Mouse (Mus musculus): Measurements from ENCODE around the gene Chst5. TPM values are rescaled to one million over a fixed set of nuclear protein-coding genes. Genes with fewer than 3 reads are reported as not detected.

Chst5 gene
- total RNA-seq, 1 experiment = 4.0 TPM

DNA sequence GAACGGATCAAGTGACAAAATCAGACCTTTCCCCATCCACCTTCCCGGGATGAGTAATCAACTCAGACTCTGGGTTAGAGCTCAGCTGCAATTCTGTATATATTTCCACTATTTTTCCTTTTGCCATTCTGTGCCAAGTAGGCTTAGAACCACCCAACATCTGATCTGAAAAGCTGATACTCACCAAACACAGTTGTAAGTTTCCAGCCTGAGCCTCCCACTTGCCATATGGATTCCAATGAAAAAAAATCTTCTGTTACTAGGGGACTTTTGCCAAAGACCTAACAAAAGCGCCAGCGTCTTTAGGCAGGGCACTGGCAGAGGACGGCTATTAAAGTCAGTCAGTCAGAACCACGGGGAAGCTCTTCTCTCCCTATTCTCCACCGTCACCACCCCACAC, 1.3 kb upstream of the Chst5 start:
- Histone ChIP-seq H3K27ac (ENCODE audit: insufficient read depth, low read depth, low read length, poor library complexity, severe bottlenecking) (no peak overlapping the region), H3K4me1 (ENCODE audit: control insufficient read depth in 2 of 2, insufficient read depth in 2 of 2, low read length in 2 of 2, poor library complexity in 1 of 2) (peaks cover 3 to 7% of the 10 kb centered on the region in 2 experiments; a peak in 3 of 4 replicates), H3K9ac (ENCODE audit: insufficient read depth, low read depth, low read length, poor library complexity, severe bottlenecking) (no peak overlapping the region), H3K4me3 (ENCODE audit: insufficient read depth in 1 of 2, low read depth in 1 of 2, low read length in 2 of 2, poor library complexity in 1 of 2, severe bottlenecking in 1 of 2) (no peak overlapping the region), H3K9me3 (ENCODE audit: control insufficient read depth, insufficient read depth, low read depth, low read length) (no peaks in the 10 kb centered on the region), H3K36me3 (ENCODE audit: control insufficient read depth, insufficient read depth, low read length, poor library complexity, severe bottlenecking) (peaks cover 3% of the 10 kb centered on the region; the same call in 1 of the 2 replicates)
- no peak for TF ChIP-seq CHD2 (IDR thresholded peaks at IDR 0.05; ENCODE audit: low read depth, low read length)
- no peak for TF ChIP-seq ZNF384 (IDR thresholded peaks at IDR 0.05; ENCODE audit: low read depth, low read length)
- TF ChIP-seq HCFC1 (IDR thresholded peaks at IDR 0.05; ENCODE audit: borderline replicate concordance, insufficient read depth, low read length) = no peak
- TF ChIP-seq MAFK (IDR thresholded peaks at IDR 0.05; ENCODE audit: insufficient read depth, low read depth, low read length) = no peak
- no peak for TF ChIP-seq ZC3H11A (IDR thresholded peaks at IDR 0.05; ENCODE audit: borderline replicate concordance, low read depth, low read length)
- no peak for DNase-seq (ENCODE audit: low read depth, low spot score)
- in situ Hi-C loops (cut with MboI; ENCODE audit: low sequenced_read_pairs in 2 of 2, unreplicated experiment in 2 of 2) = no loop called here

DNA sequence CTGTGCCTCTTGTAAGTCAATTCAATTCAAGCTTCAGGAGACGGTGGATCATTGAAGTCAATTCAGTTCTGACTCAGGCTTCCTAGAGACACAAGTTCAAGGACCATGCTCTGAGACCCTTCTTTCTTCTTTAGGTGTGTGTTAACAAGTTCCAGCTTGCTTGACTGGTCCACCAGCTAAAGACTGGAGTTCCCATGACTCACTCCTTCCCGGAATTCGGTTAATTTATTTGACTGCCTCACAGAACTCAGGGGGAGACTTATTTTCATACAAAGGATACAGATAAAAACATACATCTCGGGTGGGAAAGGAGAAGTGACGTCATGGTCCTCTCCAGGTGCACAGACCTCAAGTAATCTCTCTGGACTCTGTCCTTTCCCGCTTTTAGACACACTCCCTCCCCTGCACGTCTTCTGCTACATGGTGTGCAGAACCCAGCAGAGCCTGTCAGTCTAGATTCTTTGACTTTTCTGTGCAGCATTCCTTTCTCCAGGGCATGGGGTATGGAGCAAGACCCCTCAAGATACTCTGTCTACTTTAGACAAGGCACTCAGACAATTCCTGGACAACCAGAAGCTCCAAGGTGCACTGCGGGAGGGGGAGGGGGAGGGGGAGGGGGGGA, 4.6 kb downstream of the Chst5 start:
- Histone ChIP-seq H3K9me3 (ENCODE audit: control insufficient read depth, insufficient read depth, low read depth, low read length) (no peaks in the 10 kb centered on the region), H3K27ac (ENCODE audit: insufficient read depth, low read depth, low read length, poor library complexity, severe bottlenecking) (no peak overlapping the region), H3K36me3 (ENCODE audit: control insufficient read depth, insufficient read depth, low read length, poor library complexity, severe bottlenecking) (no peaks in the 10 kb centered on the region), H3K4me1 (ENCODE audit: control insufficient read depth in 2 of 2, insufficient read depth in 2 of 2, low read length in 2 of 2, poor library complexity in 1 of 2) (peaks cover 5% of the 10 kb centered on the region in 2 experiments; a peak in 3 of 4 replicates), H3K9ac (ENCODE audit: insufficient read depth, low read depth, low read length, poor library complexity, severe bottlenecking) (no peak overlapping the region), H3K4me3 (ENCODE audit: insufficient read depth in 1 of 2, low read depth in 1 of 2, low read length in 2 of 2, poor library complexity in 1 of 2, severe bottlenecking in 1 of 2) (no peak overlapping the region)
- in situ Hi-C loops (cut with MboI; ENCODE audit: low sequenced_read_pairs in 2 of 2, unreplicated experiment in 2 of 2) = no loop called here
- no peak for TF ChIP-seq ZC3H11A (IDR thresholded peaks at IDR 0.05; ENCODE audit: borderline replicate concordance, low read depth, low read length)
- TF ChIP-seq MAFK (IDR thresholded peaks at IDR 0.05; ENCODE audit: insufficient read depth, low read depth, low read length) = no peak
- TF ChIP-seq CHD2 (IDR thresholded peaks at IDR 0.05; ENCODE audit: low read depth, low read length) = no peak
- TF ChIP-seq HCFC1 (IDR thresholded peaks at IDR 0.05; ENCODE audit: borderline replicate concordance, insufficient read depth, low read length) = no peak
- no peak for TF ChIP-seq ZNF384 (IDR thresholded peaks at IDR 0.05; ENCODE audit: low read depth, low read length)
- DNase-seq (ENCODE audit: low read depth, low spot score) = no peak

DNA sequence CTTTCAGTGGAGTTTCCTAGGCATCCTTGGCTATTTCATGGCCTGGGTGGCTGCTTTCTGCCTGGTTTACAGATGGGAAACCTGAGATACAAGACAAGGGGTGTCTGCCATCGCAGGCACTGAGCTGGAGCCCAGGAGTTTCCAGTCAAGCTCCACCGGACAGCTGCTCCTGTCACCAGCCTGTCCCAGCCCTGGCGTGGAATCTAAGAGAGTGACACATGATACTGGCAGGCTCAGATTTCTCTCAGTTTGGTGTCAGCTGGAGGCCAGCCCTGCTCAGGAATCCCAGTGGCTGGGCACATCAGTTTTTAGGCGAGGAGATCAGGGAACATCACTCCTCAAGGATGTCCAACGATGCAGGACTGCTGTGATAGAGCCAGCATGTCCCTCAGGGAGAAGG, 8.2 kb downstream of the Chst5 start:
- in situ Hi-C loops (cut with MboI; ENCODE audit: low sequenced_read_pairs in 2 of 2, unreplicated experiment in 2 of 2) = no loop called here
- no peaks in the 10 kb centered on the region; the same call in 1 of the 2 replicates for H3K9me3 ChIP-seq (ENCODE audit: control insufficient read depth, insufficient read depth, low read depth, low read length)
- H3K9ac ChIP-seq (ENCODE audit: insufficient read depth, low read depth, low read length, poor library complexity, severe bottlenecking) = no peak overlapping the region
- H3K4me3 ChIP-seq (ENCODE audit: insufficient read depth in 1 of 2, low read depth in 1 of 2, low read length in 2 of 2, poor library complexity in 1 of 2, severe bottlenecking in 1 of 2) = no peak overlapping the region
- no peak for DNase-seq (ENCODE audit: low read depth, low spot score)
- H3K27ac ChIP-seq (ENCODE audit: insufficient read depth, low read depth, low read length, poor library complexity, severe bottlenecking) = no peak overlapping the region
- no peak for TF ChIP-seq ZC3H11A (IDR thresholded peaks at IDR 0.05; ENCODE audit: borderline replicate concordance, low read depth, low read length)
- no peak for TF ChIP-seq MAFK (IDR thresholded peaks at IDR 0.05; ENCODE audit: insufficient read depth, low read depth, low read length)
- no peak for TF ChIP-seq HCFC1 (IDR thresholded peaks at IDR 0.05; ENCODE audit: borderline replicate concordance, insufficient read depth, low read length)
- no peak for TF ChIP-seq ZNF384 (IDR thresholded peaks at IDR 0.05; ENCODE audit: low read depth, low read length)
- TF ChIP-seq CHD2 (IDR thresholded peaks at IDR 0.05; ENCODE audit: low read depth, low read length) = no peak
- H3K4me1 ChIP-seq (ENCODE audit: control insufficient read depth in 2 of 2, insufficient read depth in 2 of 2, low read length in 2 of 2, poor library complexity in 1 of 2) = peaks cover 2 to 5% of the 10 kb centered on the region in 2 experiments; a peak in 3 of 4 replicates
- H3K36me3 ChIP-seq (ENCODE audit: control insufficient read depth, insufficient read depth, low read length, poor library complexity, severe bottlenecking) = no peaks in the 10 kb centered on the region

DNA sequence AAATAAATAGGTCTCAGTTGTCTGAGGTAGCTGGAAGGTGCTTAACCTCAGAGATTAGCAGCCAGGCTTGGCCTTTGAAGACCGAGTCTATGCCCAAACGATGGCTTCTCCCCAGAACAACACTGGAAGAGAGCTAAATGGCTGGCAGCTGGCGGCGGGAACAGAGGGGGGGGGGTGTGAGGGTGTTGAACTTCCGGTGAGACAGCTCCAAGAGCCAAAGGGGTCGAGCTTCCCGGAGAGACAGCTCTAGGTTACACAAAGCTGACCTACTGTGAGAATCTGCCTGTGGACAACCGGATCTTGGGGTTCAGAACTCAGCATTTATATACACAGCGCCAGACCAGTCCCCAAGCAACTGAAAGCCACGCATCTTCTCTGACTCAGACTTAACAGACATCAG, 11.7 kb downstream of the Chst5 start:
- no peak for DNase-seq (ENCODE audit: low read depth, low spot score)
- Histone ChIP-seq H3K4me3 (ENCODE audit: insufficient read depth in 1 of 2, low read depth in 1 of 2, low read length in 2 of 2, poor library complexity in 1 of 2, severe bottlenecking in 1 of 2) (peak overlapping the region in 1 of 2 experiments; percentile 44; a peak in 2 of 4 replicates), H3K27ac (ENCODE audit: insufficient read depth, low read depth, low read length, poor library complexity, severe bottlenecking) (no peak overlapping the region; the same call in 1 of the 2 replicates), H3K9ac (ENCODE audit: insufficient read depth, low read depth, low read length, poor library complexity, severe bottlenecking) (no peak overlapping the region; the same call in 1 of the 2 replicates), H3K36me3 (ENCODE audit: control insufficient read depth, insufficient read depth, low read length, poor library complexity, severe bottlenecking) (no peaks in the 10 kb centered on the region), H3K9me3 (ENCODE audit: control insufficient read depth, insufficient read depth, low read depth, low read length) (no peaks in the 10 kb centered on the region; the same call in 1 of the 2 replicates), H3K4me1 (ENCODE audit: control insufficient read depth in 2 of 2, insufficient read depth in 2 of 2, low read length in 2 of 2, poor library complexity in 1 of 2) (peaks cover 2 to 4% of the 10 kb centered on the region in 2 experiments; a peak in 2 of 4 replicates)
- TF ChIP-seq ZNF384 (IDR thresholded peaks at IDR 0.05; ENCODE audit: low read depth, low read length) = no peak
- TF ChIP-seq ZC3H11A (IDR thresholded peaks at IDR 0.05; ENCODE audit: borderline replicate concordance, low read depth, low read length) = no peak
- no peak for TF ChIP-seq MAFK (IDR thresholded peaks at IDR 0.05; ENCODE audit: insufficient read depth, low read depth, low read length)
- no peak for TF ChIP-seq HCFC1 (IDR thresholded peaks at IDR 0.05; ENCODE audit: borderline replicate concordance, insufficient read depth, low read length)
- no peak for TF ChIP-seq CHD2 (IDR thresholded peaks at IDR 0.05; ENCODE audit: low read depth, low read length)
- in situ Hi-C loops (cut with MboI; ENCODE audit: low sequenced_read_pairs in 2 of 2, unreplicated experiment in 2 of 2) = no loop called here

Data from ES-E14 (cell line).